Mouse (Mus musculus) E14TG2a.4 (cell line): ENCODE data around the gene Neurog1.

ENCODE experiments used
- CTCF ChIP-seq: conservative IDR thresholded peaks from 2 replicates; pipeline ENCODE4 v1.5.1; 2014; ENCODE audit warnings: low read length
- POU5F1 ChIP-seq: IDR thresholded peaks from 2 replicates; pipeline ENCODE4 v1.6.1; 2014; ENCODE audit warnings: low read length, borderline replicate concordance

GRCm38 (mm10) chr13:56295943-56296658 lies 44.1 kb upstream of the Neurog1 start, which contains the start of gene Cxcl14:
- TF ChIP-seq CTCF (no peak), POU5F1 (no peak)
